Mouse (Mus musculus) limb, embryonic 12.5 days (tissue): Measurements from ENCODE around the gene Plaur. TPM values are rescaled to one million over a fixed set of nuclear protein-coding genes. Genes with fewer than 3 reads are reported as not detected.
"Not testable (repeated sequence)": the region's sequence is repeated elsewhere in the genome, so short reads cannot be mapped to it uniquely, and the experiment has no call there.

Source experiments
- ATAC-seq: fragments of 200-750 bp; cut with Nextera tagmentation; 2 replicates; pipeline ENCODE4 v1.8.0; 2017; ENCODE audit warnings: low read depth, moderate TSS enrichment; ENCODE audit not compliant: insufficient number of reproducible peaks, insufficient read depth, low FRiP score, low TSS enrichment
- H3K27ac ChIP-seq: fragments of 300-500 bp; sonication (generic); 2 replicates; pipeline ENCODE4 v1.5.1; 2016; ENCODE audit warnings: mild to moderate bottlenecking, moderate library complexity
- H3K27me3 ChIP-seq: fragments of 300-500 bp; sonication (generic); 2 replicates; pipeline ENCODE4 v1.6.1; 2016; ENCODE audit warnings: mild to moderate bottlenecking, moderate library complexity
- H3K36me3 ChIP-seq: fragments of 300-500 bp; sonication (generic); 2 replicates; pipeline ENCODE4 v1.6.1; 2016; ENCODE audit warnings: mild to moderate bottlenecking, moderate library complexity
- H3K4me1 ChIP-seq: fragments of 300-500 bp; sonication (generic); replicated peaks from 2 replicates; pipeline ENCODE4 v1.6.1; 2016
- H3K4me2 ChIP-seq: fragments of 300-500 bp; sonication (generic); 2 replicates; pipeline ENCODE4 v1.6.1; 2016; ENCODE audit warnings: mild to moderate bottlenecking, moderate library complexity
- H3K4me3 ChIP-seq: fragments of 300-500 bp; sonication (generic); replicated peaks from 2 replicates; pipeline ENCODE4 v1.5.1; 2016; ENCODE audit warnings: mild to moderate bottlenecking
- H3K9ac ChIP-seq: fragments of 300-500 bp; sonication (generic); replicated peaks from 2 replicates; pipeline ENCODE4 v1.6.1; 2016; ENCODE audit warnings: mild to moderate bottlenecking, moderate library complexity
- H3K9me3 ChIP-seq: fragments of 300-500 bp; sonication (generic); 2 replicates; pipeline ENCODE4 v1.6.1; 2016; ENCODE audit warnings: mild to moderate bottlenecking, moderate library complexity
- WGBS: fragments of 180-500 bp; shearing (Covaris S2); methylation state at CpG from one replicate; pipeline ENCODE4 v1.1.7; 2016; 5-methylcytosine and 5-hydroxymethylcytosine counted together
- polyA plus RNA-seq: library from polyadenylated mRNA; unstranded; fragments of >200 nt; fragmentation: Nextera tagmentation; extraction: Ambion mirVana; gene quantifications from 2 replicates; pipeline ENCODE4 v1.2.1, GENCODE M21; 2016

Gene Plaur
- polyA plus RNA-seq, 1 experiment from 2014 or later: 1.8 TPM

GRCm38 (mm10) chr7:24479685-24480084 is 17.4 kb downstream of the Plaur start:
- peaks cover 16% of the 10 kb centered on the region for H3K4me1 ChIP-seq
- no peaks in the 10 kb centered on the region for H3K9me3 ChIP-seq
- no peak overlapping the region for H3K27ac ChIP-seq
- no peak overlapping the region for H3K4me2 ChIP-seq
- no peak overlapping the region for H3K4me3 ChIP-seq
- no peaks in the 10 kb centered on the region for H3K36me3 ChIP-seq
- no peak for ATAC-seq
- H3K27me3 ChIP-seq: peaks cover 39% of the 10 kb centered on the region
- no peak overlapping the region for H3K9ac ChIP-seq
- WGBS: 95% methylated on average over 2 of the region's 2 CpGs

GRCm38 (mm10) chr7:24480121-24480941 is 18.0 kb downstream of the Plaur start:
- H3K27me3 ChIP-seq: peaks cover 39% of the 10 kb centered on the region
- no peaks in the 10 kb centered on the region for H3K36me3 ChIP-seq
- ATAC-seq: no peak
- peaks cover 16% of the 10 kb centered on the region for H3K4me1 ChIP-seq
- no peak overlapping the region for H3K4me3 ChIP-seq
- H3K9ac ChIP-seq: 0 out of 2 replicates have a peak overlapping the region, but pooled peaks have one; percentile 75
- H3K4me2 ChIP-seq: peak overlapping the region; percentile 95
- no peak overlapping the region for H3K27ac ChIP-seq
- H3K9me3 ChIP-seq: no peaks in the 10 kb centered on the region
- 60% methylated on average over 18 of the region's 18 CpGs for WGBS

GRCm38 (mm10) chr7:24480986-24481473 is 18.7 kb downstream of the Plaur start:
- H3K27me3 ChIP-seq: peaks cover 43% of the 10 kb centered on the region
- H3K4me1 ChIP-seq: peaks cover 20% of the 10 kb centered on the region
- peak overlapping the region; percentile 95 for H3K4me2 ChIP-seq
- no peak overlapping the region for H3K27ac ChIP-seq
- ATAC-seq: peak; percentile 45; the same call in 1 of the 2 replicates
- H3K36me3 ChIP-seq: no peaks in the 10 kb centered on the region
- peak overlapping the region; percentile 75 for H3K9ac ChIP-seq
- no peaks in the 10 kb centered on the region for H3K9me3 ChIP-seq
- peak overlapping the region; percentile 72 for H3K4me3 ChIP-seq
- WGBS: 14% methylated on average over 14 of the region's 14 CpGs

- WGBS: 1% methylated on average over 74 of the region's 83 CpGs
- peak within 1 kb of the TSS; percentile 72 for H3K4me3 ChIP-seq
- H3K9ac ChIP-seq: peak within 1 kb of the TSS; percentile 75
- H3K27me3 ChIP-seq: peaks cover 43% of the 10 kb centered on the region
- H3K4me2 ChIP-seq: peak within 1 kb of the TSS; percentile 95
- no peaks in the 10 kb centered on the region for H3K36me3 ChIP-seq
- H3K9me3 ChIP-seq: no peaks in the 10 kb centered on the region
- peak; percentile 83 for ATAC-seq
- H3K27ac ChIP-seq: no peak within 1 kb of the TSS
- H3K4me1 ChIP-seq: peaks cover 26% of the 10 kb centered on the region
These were observed 19.4 kb downstream of the Plaur start, which contains the start of gene Cadm4 for GRCm38 (mm10) chr7:24481474-24482207. Cadm4 (plus strand) TSS chr7:24482023.

- no peak for ATAC-seq
- WGBS: 5% methylated on average over 8 of the region's 38 CpGs
- peak overlapping the region; percentile 95 for H3K4me2 ChIP-seq
- no peaks in the 10 kb centered on the region for H3K36me3 ChIP-seq
- no peaks in the 10 kb centered on the region for H3K9me3 ChIP-seq
- H3K4me3 ChIP-seq: peak overlapping the region; percentile 72
- H3K27ac ChIP-seq: no peak overlapping the region
- H3K27me3 ChIP-seq: peaks cover 43% of the 10 kb centered on the region
- H3K4me1 ChIP-seq: peaks cover 31% of the 10 kb centered on the region
- H3K9ac ChIP-seq: peak overlapping the region; percentile 75
These were observed 20.1 kb downstream of the Plaur start for GRCm38 (mm10) chr7:24482208-24483020.

GRCm38 (mm10) chr7:24483291-24483690 is 21.0 kb downstream of the Plaur start:
- H3K27ac ChIP-seq, ATAC-seq, H3K9ac ChIP-seq, H3K36me3 ChIP-seq, H3K9me3 ChIP-seq: not testable (repeated sequence)
- Histone ChIP-seq H3K27me3 (peaks cover 43% of the 10 kb centered on the region), H3K4me2 (peak overlapping the region; percentile 95), H3K4me3 (peak overlapping the region; percentile 72; the same call in 1 of the 2 replicates), H3K4me1 (peaks cover 31% of the 10 kb centered on the region)
- 40% methylated on average over 6 of the region's 6 CpGs for WGBS

- no peak for ATAC-seq
- no peak overlapping the region for H3K4me2 ChIP-seq
- H3K4me1 ChIP-seq: peaks cover 31% of the 10 kb centered on the region
- no peaks in the 10 kb centered on the region for H3K36me3 ChIP-seq
- H3K9ac ChIP-seq: no peak overlapping the region
- 84% methylated on average over 9 of the region's 9 CpGs for WGBS
- no peak overlapping the region for H3K27ac ChIP-seq
- peaks cover 37% of the 10 kb centered on the region for H3K27me3 ChIP-seq
- H3K4me3 ChIP-seq: no peak overlapping the region
- H3K9me3 ChIP-seq: no peaks in the 10 kb centered on the region
These were observed 23.2 kb downstream of the Plaur start for GRCm38 (mm10) chr7:24485481-24485880.

GRCm38 (mm10) chr7:24486654-24487130 is 24.4 kb downstream of the Plaur start:
- 61% methylated on average over 9 of the region's 9 CpGs for WGBS
- peak overlapping the region; percentile 23; the same call in 1 of the 2 replicates for H3K9ac ChIP-seq

GRCm38 (mm10) chr7:24487403-24487802 is 25.1 kb downstream of the Plaur start:
- H3K4me3 ChIP-seq: no peak overlapping the region
- WGBS: 36% methylated on average over 3 of the region's 3 CpGs
- H3K27ac ChIP-seq: no peak overlapping the region
- no peak overlapping the region for H3K4me2 ChIP-seq
- no peaks in the 10 kb centered on the region for H3K36me3 ChIP-seq
- ATAC-seq: no peak
- no peaks in the 10 kb centered on the region for H3K9me3 ChIP-seq
- no peak overlapping the region for H3K9ac ChIP-seq
- H3K27me3 ChIP-seq: peaks cover 24% of the 10 kb centered on the region
- peaks cover 26% of the 10 kb centered on the region for H3K4me1 ChIP-seq

More at GRCm38 (mm10) chr7:24486654-24487130, 24.4 kb downstream of the Plaur start:
- H3K4me2 ChIP-seq: no peak overlapping the region
- H3K4me1 ChIP-seq: peaks cover 26% of the 10 kb centered on the region
- peaks cover 29% of the 10 kb centered on the region for H3K27me3 ChIP-seq
- no peak overlapping the region for H3K4me3 ChIP-seq
- no peaks in the 10 kb centered on the region for H3K9me3 ChIP-seq
- H3K36me3 ChIP-seq: no peaks in the 10 kb centered on the region
- H3K27ac ChIP-seq: no peak overlapping the region
- ATAC-seq: no peak

GRCm38 (mm10) chr7:24488303-24488702 is 26.0 kb downstream of the Plaur start:
- H3K4me3 ChIP-seq: no peak overlapping the region
- H3K9me3 ChIP-seq: no peaks in the 10 kb centered on the region
- ATAC-seq: no peak
- peaks cover 18% of the 10 kb centered on the region for H3K4me1 ChIP-seq
- H3K4me2 ChIP-seq: no peak overlapping the region
- H3K36me3 ChIP-seq: no peaks in the 10 kb centered on the region
- H3K27ac ChIP-seq: no peak overlapping the region
- 89% methylated on average over 8 of the region's 8 CpGs for WGBS
- H3K27me3 ChIP-seq: peaks cover 17% of the 10 kb centered on the region
- H3K9ac ChIP-seq: no peak overlapping the region
